Mouse (Mus musculus) layer of hippocampus, adult 9-11 months (tissue): ENCODE results near the gene Rabep2.
"Not testable (repeated sequence)": the region's sequence is repeated elsewhere in the genome, so short reads cannot be mapped to it uniquely, and the experiment has no call there.

Experiments used
- DNase-seq: peaks from one replicate; pipeline ENCODE4 v3.0.0; 2022

Rabep2 gene

GRCm38 (mm10) chr7:126428631-126429502 lies at the start of gene Rabep2:
Gene Rabep2 (plus strand): TSS chr7:126428759.
- peak; percentile 93 for DNase-seq

DNA sequence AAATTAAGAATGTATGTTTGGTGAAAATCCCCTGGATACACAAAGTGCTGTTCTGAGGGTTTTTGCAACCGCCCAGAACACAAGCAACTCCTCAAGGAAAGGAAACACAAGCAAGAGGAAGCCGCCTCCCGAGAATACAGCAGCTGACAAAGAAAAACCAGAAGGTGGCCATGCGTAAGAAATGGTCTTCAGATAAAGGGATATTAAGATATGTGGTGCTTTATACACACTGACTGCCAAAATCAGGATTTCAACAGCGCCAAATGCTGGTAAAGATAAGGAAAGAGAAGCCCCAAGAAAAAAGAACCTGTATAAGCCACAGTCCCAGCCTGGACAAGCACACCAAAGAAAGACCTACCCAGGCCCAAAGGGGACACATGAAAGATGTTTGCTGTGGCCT lies 45.0 kb upstream of the Rabep2 start:
- DNase-seq: no peak

GRCm38 (mm10) chr7:126388185-126388584 lies 40.4 kb upstream of the Rabep2 start:
- DNase-seq: no peak

- DNase-seq: not testable (repeated sequence)
Measured at GRCm38 (mm10) chr7:126392086-126392884, 36.3 kb upstream of the Rabep2 start.

DNA sequence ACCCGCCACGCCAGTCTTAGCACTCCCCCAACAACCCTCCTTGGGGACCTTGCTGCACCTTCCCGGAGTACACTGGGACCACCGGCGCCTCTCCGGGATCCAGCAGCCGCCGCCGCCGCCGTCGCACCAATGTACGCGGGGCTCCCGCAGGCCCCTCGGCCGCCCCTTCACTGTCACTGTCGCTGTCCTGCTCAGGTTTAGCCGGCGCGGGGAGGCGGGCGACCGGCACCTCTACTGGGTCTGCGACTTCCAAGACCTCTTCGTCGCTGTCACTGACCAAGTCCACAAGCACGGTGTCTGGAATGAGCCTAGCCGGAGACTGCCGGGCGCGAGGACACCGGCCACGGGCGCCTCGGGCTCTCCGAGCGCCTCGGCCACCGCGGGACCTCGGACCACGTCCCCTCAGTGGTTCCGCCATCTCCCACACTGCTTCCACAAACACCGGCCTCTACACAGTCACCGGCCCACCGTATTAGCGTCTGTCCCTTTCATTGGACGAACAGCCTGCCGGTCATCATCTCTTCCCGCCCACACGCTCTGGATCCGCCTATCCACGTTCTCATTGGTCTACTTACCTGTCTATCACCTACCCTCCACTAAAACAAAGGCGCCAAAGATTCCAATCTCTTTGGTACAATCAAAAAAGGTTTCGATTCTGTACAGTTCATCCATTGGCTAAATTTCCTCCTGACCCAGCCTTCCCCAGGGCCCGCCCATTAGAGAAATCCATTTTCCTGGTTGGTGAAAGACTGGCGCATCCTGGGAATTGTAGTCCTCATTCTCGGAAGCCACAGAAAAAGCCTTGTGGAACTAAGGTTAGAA lies 32.0 kb upstream of the Rabep2 start, which contains the start of gene Nfatc2ip:
Nfatc2ip (minus strand) TSS at position 440 of the 822 bp plus-strand sequence.
- DNase-seq: peak; percentile 98

DNA sequence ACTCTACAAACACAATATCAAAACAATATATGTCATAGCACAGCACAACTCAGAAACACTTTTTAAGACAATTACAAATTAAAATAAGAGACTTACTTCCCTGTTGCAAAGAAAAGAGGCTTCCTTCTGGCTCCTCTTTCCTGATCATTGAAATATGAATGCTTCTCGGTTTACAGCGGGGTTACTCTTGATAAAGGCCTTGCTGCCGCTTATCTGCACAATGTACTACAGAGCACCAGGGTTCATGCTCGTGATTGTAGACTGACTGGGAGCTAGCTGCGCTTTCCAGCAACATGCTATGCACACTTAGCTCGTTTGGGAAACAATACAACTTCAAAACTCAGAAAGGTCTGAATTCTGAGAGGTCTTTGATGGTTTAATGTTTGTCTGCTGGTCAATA lies 31.3 kb upstream of the Rabep2 start:
- DNase-seq: no peak

DNA sequence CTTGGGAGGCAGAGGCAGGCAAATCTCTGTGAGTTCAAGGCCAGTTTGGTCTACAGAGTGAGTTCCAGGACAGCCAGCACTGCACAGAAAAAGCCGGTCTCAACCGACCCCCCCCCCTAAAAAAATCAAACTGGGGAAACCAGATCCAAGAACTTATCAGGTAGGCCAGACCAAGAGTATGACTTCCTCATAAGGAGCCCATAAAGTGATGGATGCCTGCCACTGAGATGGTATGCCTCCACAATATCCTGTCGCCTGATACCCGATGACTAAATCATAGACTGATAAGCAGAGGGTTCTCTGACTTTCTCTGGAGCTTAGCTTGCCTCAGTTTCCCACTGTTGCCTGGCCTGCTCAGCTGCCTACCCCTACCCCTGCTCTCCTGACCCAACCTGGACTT lies 30.7 kb upstream of the Rabep2 start:
- no peak for DNase-seq

DNA sequence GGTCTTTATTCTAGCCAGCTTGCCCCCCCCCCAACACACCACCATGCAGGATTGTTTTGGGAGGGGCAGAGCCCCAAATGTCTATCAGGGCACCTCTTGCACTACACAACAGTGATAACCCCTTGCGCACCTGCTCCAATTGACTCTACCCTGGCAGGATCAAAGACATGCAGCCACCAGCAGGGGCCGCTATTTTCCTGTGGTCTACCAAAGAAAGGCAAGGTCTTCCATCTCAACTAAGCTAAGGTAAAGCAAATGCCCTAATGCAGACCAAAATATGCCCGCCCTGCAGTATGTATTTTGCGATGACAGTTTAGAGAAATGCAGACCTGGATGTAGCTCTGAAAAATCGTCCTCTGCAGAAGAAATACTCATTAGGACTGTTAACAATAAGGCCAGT lies 29.0 kb upstream of the Rabep2 start:
- DNase-seq: peak; percentile 64

DNA sequence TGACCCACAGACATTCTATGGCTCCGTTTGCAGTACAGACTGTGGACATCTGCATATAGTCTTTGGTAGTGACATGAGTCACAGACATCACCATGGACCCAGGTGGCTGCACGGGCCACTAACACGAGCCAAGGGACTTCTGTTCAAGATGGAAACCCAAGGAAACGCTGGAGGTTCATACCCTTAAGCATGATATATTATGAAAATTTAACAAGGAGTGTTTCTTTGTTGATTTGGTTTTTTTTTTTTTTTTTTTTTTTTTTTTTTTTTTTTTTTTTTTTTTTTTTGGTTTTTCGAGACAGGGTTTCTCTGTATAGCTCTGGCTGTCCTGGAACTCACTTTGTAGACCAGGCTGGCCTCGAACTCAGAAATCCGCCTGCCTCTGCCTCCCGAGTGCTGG lies 26.0 kb upstream of the Rabep2 start:
- DNase-seq: not testable (repeated sequence)

DNA sequence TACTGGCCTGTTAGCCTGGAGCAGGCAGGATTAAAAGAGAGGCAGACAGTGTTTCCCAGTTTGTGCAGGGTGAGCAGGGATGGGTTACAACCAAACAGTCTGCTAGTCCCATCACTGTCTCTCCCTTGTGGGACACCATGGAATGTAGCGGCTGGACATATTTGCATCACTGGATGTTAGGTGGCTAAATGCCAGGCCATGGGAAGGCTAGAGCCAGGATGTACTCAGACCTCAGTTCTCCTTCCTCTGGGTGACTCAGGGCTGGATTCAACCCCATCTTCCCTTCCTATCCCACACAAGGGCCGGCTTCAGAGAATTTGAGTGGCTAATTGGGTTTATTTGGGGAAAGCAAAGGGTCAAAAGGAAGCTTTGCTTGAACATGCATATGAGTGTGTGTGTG lies 19.9 kb upstream of the Rabep2 start:
- no peak for DNase-seq

DNA sequence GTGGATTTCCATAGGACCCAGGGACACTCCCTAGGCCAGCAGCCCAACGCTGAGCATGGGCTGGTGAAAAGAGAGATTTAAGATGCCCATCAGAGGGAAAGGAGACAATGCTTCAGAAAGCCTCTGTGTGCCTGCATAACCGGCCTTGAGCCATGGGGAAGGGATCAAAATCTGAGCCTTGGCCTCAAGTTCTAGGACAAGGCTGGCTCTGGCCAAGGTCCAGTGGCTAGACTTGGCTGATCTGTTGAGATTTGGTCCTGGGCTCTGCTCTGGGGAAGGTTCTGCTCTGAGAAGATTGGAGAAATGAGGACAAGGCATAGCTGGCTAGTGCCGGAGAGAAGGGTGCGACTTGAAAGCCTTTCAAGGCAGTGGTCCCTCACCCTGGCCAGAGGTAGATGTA lies 17.5 kb upstream of the Rabep2 start:
- no peak for DNase-seq

DNA sequence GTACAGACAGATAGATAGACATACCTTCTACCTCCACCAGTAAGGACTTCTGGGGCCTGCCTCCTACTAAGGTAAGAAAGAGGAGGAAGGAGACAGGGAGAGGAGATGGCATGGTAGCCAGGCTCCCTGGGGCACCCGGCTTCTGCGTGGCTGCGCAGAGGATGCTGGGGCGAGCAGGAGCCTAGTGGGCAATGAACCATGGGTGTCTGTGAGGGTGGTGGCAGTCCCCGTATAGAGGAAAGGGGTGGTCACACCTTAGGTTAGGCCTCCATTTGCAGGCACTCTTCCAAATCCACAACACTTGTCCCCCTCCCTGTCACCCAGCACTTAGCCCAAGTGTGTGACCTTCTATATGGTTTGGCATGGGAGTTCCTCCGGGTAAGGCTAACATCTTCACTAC lies 13.8 kb upstream of the Rabep2 start, which contains the start of gene Cd19:
Cd19 (minus strand) TSS at position 165 of the 400 bp plus-strand sequence.
- DNase-seq: no peak

DNA sequence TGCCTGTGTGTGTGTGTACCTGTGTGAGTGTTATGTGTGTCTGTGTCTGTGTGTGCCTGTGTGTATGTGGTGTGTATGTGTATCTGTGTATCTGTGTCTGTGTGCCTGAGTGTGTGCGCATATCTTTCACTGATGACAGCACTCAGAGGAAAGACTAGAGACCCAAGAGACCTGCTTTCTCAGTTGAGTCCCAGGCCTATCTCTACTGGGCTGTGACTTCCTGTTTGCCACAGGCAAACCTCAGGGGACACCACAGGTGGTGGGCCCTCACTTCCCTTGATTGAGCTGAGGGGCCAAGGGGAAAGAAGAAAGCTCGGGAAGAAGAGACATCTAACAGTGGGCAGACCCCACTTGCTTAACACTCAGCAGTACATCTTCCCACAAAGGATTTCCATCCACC lies 11.9 kb upstream of the Rabep2 start:
- no peak for DNase-seq

- DNase-seq: no peak
Measured at GRCm38 (mm10) chr7:126417045-126417444, 11.5 kb upstream of the Rabep2 start.

DNA sequence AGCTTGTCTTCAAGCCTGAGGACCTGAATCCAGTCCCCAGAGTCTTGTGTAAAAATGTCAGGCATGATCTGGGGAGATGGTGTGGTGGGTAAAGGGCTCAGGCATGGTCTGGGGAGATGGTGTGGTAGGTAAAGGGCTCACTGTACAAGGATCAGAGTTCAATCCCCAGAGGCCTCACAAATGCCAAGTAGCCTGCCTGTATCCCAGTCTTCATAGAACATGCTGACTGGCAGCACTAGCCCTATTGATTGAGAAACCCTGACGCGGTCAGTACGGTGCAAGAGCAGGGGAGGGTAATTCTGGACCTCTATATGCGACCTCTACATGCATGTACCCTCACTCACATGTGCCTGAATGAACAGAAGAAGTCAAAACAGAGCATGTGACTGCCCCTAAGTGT lies 11.0 kb upstream of the Rabep2 start:
- DNase-seq: no peak

GRCm38 (mm10) chr7:126418496-126418895 lies 10.1 kb upstream of the Rabep2 start:
- no peak for DNase-seq

GRCm38 (mm10) chr7:126421756-126422155 lies 6.8 kb upstream of the Rabep2 start:
- no peak for DNase-seq

GRCm38 (mm10) chr7:126424161-126424560 lies 4.4 kb upstream of the Rabep2 start:
- no peak for DNase-seq

GRCm38 (mm10) chr7:126427323-126427860 lies 1.2 kb upstream of the Rabep2 start:
- DNase-seq: no peak

DNA sequence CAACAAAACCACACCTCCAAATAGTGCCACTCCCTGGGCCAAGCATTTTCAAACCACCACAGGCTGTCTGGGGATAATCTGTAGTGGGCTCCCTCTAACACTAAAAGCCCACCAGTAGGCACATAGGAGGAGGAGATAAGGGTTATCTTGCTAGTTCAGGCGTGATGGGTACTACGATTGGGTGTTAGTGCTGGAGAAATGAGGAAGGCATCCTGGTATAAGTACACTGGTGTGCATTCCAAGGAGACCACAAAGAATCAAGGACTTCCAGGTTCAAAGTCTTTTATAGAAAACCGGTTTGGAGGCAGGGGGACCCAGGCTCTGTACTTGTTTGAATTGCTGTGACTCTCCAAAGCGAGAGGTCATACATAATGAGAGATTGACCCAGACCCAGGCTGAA lies 405 bp upstream of the Rabep2 start:
- no peak for DNase-seq

- DNase-seq: no peak
Measured at GRCm38 (mm10) chr7:126429503-126429898, 942 bp downstream of the Rabep2 start.

DNA sequence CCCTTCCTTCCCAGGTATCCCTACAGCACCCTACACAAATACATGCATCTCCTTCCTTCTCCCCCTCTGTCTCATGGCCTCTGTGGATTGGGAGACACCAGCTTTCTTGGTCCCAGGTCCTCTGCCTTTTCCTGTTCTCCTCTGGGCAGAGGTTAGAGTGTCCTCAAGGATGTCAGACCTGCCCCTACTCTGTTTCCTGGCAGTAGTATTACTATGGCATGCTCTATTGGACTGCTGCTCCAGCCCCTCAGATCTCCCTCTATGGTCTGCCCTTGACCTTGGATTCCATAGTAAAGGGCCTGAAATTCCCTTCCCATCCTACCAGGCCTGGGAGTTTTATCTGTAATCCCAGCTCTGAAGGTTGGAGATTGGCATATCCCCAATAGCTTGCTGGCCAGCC lies 1.6 kb downstream of the Rabep2 start:
- DNase-seq: no peak

- no peak for DNase-seq
Measured at GRCm38 (mm10) chr7:126434726-126435125, 6.2 kb downstream of the Rabep2 start.
